Mouse (Mus musculus) lung, adult 2 months (tissue): Measurements from ENCODE around the gene Arrdc3.

Experiments
- CTCF ChIP-seq: fragments of 200-500 bp; IDR thresholded peaks from 2 replicates; pipeline ENCODE4 v1.5.1; 2011; ENCODE audit warnings: mild to moderate bottlenecking, low read length, control low read depth; ENCODE audit not compliant: insufficient read depth
- POLR2A ChIP-seq: fragments of 200-500 bp; IDR thresholded peaks from 2 replicates; pipeline ENCODE4 v1.6.1; 2011; ENCODE audit warnings: low read depth, mild to moderate bottlenecking, control low read depth, low read length, borderline replicate concordance; ENCODE audit errors: extremely low read depth

DNA sequence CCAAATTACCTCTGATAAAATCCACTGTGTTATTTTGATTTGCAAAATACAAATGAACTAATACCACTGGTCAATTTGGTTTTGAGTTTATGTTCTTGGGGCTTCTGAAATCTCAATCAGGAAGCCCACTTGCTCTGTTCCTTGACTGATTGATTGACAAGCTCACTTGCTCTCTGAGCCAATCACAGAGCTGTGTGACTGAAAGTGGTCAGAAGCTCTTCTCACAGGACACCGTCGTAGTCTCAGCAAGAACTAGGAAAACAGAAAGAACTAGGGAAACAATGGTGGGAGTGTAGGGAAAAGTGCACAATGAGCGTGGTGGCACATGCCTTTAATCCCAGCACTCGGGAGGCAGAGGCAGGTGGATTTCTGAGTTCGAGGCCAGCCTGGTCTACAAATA is 8.1 kb upstream of the Arrdc3 start:
- TF ChIP-seq CTCF = no peak
- TF ChIP-seq POLR2A = no peak
